Mouse (Mus musculus) neural tube, embryonic 14.5 days (tissue): ENCODE results near the gene Kdm5b. TPM values are rescaled to one million over a fixed set of nuclear protein-coding genes. Genes with fewer than 3 reads are reported as not detected.

Experiments
- ATAC-seq: fragments of 200-750 bp; cut with Nextera tagmentation; 2 replicates; pipeline ENCODE4 v1.8.0; 2017; ENCODE audit warnings: low read depth, mild to moderate bottlenecking, moderate TSS enrichment, moderate library complexity
- H3K27ac ChIP-seq: fragments of 300-500 bp; sonication (generic); 2 replicates; pipeline ENCODE4 v1.5.1; 2014; ENCODE audit warnings: low read depth, mild to moderate bottlenecking, control low read depth, low read length, moderate library complexity, mixed read lengths
- H3K27me3 ChIP-seq: fragments of 300-500 bp; sonication (generic); 2 replicates; pipeline ENCODE4 v1.6.1; 2014; ENCODE audit warnings: low read length; ENCODE audit not compliant: control insufficient read depth, insufficient read depth
- H3K36me3 ChIP-seq: fragments of 300-500 bp; sonication (generic); 2 replicates; pipeline ENCODE4 v1.6.1; 2014; ENCODE audit warnings: low read length, mixed read lengths; ENCODE audit not compliant: control insufficient read depth, insufficient read depth
- H3K4me1 ChIP-seq: fragments of 300-500 bp; sonication (generic); 2 replicates; pipeline ENCODE4 v1.6.1; 2014; ENCODE audit warnings: low read length; ENCODE audit not compliant: control insufficient read depth, insufficient read depth
- H3K4me2 ChIP-seq: fragments of 300-500 bp; sonication (generic); 2 replicates; pipeline ENCODE4 v1.6.1; 2014; ENCODE audit warnings: mild to moderate bottlenecking, low read depth, low read length, control low read depth
- H3K4me3 ChIP-seq: fragments of 300-500 bp; sonication (generic); 2 replicates; pipeline ENCODE4 v1.5.1; 2014; ENCODE audit warnings: low read depth, low read length, control low read depth, mixed read lengths
- H3K9ac ChIP-seq: fragments of 300-500 bp; sonication (generic); replicated peaks from 2 replicates; pipeline ENCODE4 v1.6.1; 2014; ENCODE audit warnings: low read depth, mild to moderate bottlenecking, control low read depth, low read length, mixed read lengths
- H3K9me3 ChIP-seq: fragments of 300-500 bp; sonication (generic); 2 replicates; pipeline ENCODE4 v1.6.1; 2016; ENCODE audit warnings: low read length; ENCODE audit not compliant: control insufficient read depth
- WGBS: fragments of 180-500 bp; shearing (Covaris S2); extraction: QIAGEN DNeasy Blood & Tissue Kit; methylation state at CpG from one replicate; pipeline ENCODE4 v1.1.7; 2014; 5-methylcytosine and 5-hydroxymethylcytosine counted together
- polyA plus RNA-seq: library from polyadenylated mRNA; unstranded; fragments of >200 nt; fragmentation: Nextera tagmentation; extraction: Ambion mirVana; gene quantifications from 2 replicates; pipeline ENCODE4 v1.2.1, GENCODE M21; 2014

The Kdm5b gene
- polyA plus RNA-seq, 1 experiment from 2014 or later, result 89.9 TPM

- H3K4me2 ChIP-seq, result no peak overlapping the region
- no peaks in the 10 kb centered on the region for H3K9me3 ChIP-seq
- no peaks in the 10 kb centered on the region for H3K4me1 ChIP-seq
- no peak overlapping the region for H3K9ac ChIP-seq
- 87% methylated on average over 2 of the region's 2 CpGs for WGBS
- H3K27me3 ChIP-seq, result no peaks in the 10 kb centered on the region
- peaks cover 61% of the 10 kb centered on the region for H3K36me3 ChIP-seq
- no peak overlapping the region for H3K27ac ChIP-seq
- no peak for ATAC-seq
- no peak overlapping the region for H3K4me3 ChIP-seq
Measured at GRCm38 (mm10) chr1:134614988-134615387, 55.0 kb downstream of the Kdm5b start.

GRCm38 (mm10) chr1:134617656-134618055, 57.7 kb downstream of the Kdm5b start:
- no peak for ATAC-seq
- WGBS, result 89% methylated on average over 9 of the region's 9 CpGs

GRCm38 (mm10) chr1:134625325-134625724, 65.4 kb downstream of the Kdm5b start:
- 97% methylated on average over 4 of the region's 4 CpGs for WGBS
- Histone ChIP-seq H3K36me3 (peaks cover 87% of the 10 kb centered on the region), H3K9ac (no peak overlapping the region), H3K4me1 (no peaks in the 10 kb centered on the region), H3K9me3 (no peaks in the 10 kb centered on the region), H3K27ac (no peak overlapping the region), H3K4me2 (no peak overlapping the region), H3K4me3 (no peak overlapping the region), H3K27me3 (no peaks in the 10 kb centered on the region)
- ATAC-seq, result no peak

More at GRCm38 (mm10) chr1:134617656-134618055, 57.7 kb downstream of the Kdm5b start:
- Histone ChIP-seq H3K9ac (no peak overlapping the region), H3K4me2 (no peak overlapping the region), H3K4me3 (no peak overlapping the region), H3K27ac (no peak overlapping the region), H3K36me3 (peaks cover 79% of the 10 kb centered on the region), H3K4me1 (no peaks in the 10 kb centered on the region), H3K9me3 (no peaks in the 10 kb centered on the region), H3K27me3 (no peaks in the 10 kb centered on the region)

GRCm38 (mm10) chr1:134629455-134629854, 69.5 kb downstream of the Kdm5b start:
- no peak overlapping the region for H3K4me3 ChIP-seq
- peaks cover 88% of the 10 kb centered on the region for H3K36me3 ChIP-seq
- H3K9me3 ChIP-seq, result no peaks in the 10 kb centered on the region
- H3K4me2 ChIP-seq, result no peak overlapping the region
- no peaks in the 10 kb centered on the region for H3K4me1 ChIP-seq
- H3K9ac ChIP-seq, result no peak overlapping the region
- H3K27me3 ChIP-seq, result no peaks in the 10 kb centered on the region
- H3K27ac ChIP-seq, result no peak overlapping the region
- no peak for ATAC-seq
- 93% methylated on average over 10 of the region's 10 CpGs for WGBS

- Histone ChIP-seq H3K4me2 (no peak overlapping the region), H3K36me3 (peaks cover 40% of the 10 kb centered on the region), H3K4me1 (no peaks in the 10 kb centered on the region), H3K4me3 (no peak overlapping the region), H3K9me3 (no peaks in the 10 kb centered on the region), H3K27ac (no peak overlapping the region), H3K9ac (no peak overlapping the region), H3K27me3 (no peaks in the 10 kb centered on the region)
- 83% methylated on average over 7 of the region's 7 CpGs for WGBS
- no peak for ATAC-seq
Measured at GRCm38 (mm10) chr1:134634296-134634695, 74.3 kb downstream of the Kdm5b start.

- Histone ChIP-seq H3K27me3 (no peaks in the 10 kb centered on the region), H3K9ac (no peak overlapping the region), H3K36me3 (peaks cover 21% of the 10 kb centered on the region), H3K27ac (no peak overlapping the region), H3K9me3 (no peaks in the 10 kb centered on the region), H3K4me2 (no peak overlapping the region), H3K4me1 (no peaks in the 10 kb centered on the region), H3K4me3 (no peak overlapping the region)
- peak; percentile 31 for ATAC-seq
- WGBS, result 74% methylated on average over 3 of the region's 3 CpGs
Measured at GRCm38 (mm10) chr1:134636245-134636644, 76.3 kb downstream of the Kdm5b start.

GRCm38 (mm10) chr1:134636684-134637083, 76.7 kb downstream of the Kdm5b start:
- ATAC-seq, result 0 out of 2 replicates have a peak, but pooled peaks have one; percentile 10
- Histone ChIP-seq H3K9me3 (no peaks in the 10 kb centered on the region), H3K27me3 (no peaks in the 10 kb centered on the region), H3K4me3 (no peak overlapping the region), H3K4me2 (no peak overlapping the region), H3K9ac (no peak overlapping the region), H3K36me3 (peaks cover 17% of the 10 kb centered on the region), H3K4me1 (no peaks in the 10 kb centered on the region), H3K27ac (no peak overlapping the region)
- 7% methylated on average over 3 of the region's 3 CpGs for WGBS

GRCm38 (mm10) chr1:134638041-134638440, 78.1 kb downstream of the Kdm5b start:
- Histone ChIP-seq H3K9me3 (no peaks in the 10 kb centered on the region), H3K4me3 (no peak overlapping the region), H3K9ac (no peak overlapping the region), H3K27me3 (no peaks in the 10 kb centered on the region), H3K36me3 (peaks cover 7% of the 10 kb centered on the region), H3K4me1 (no peaks in the 10 kb centered on the region), H3K4me2 (no peak overlapping the region), H3K27ac (no peak overlapping the region)
- WGBS, result 38% methylated on average over 3 of the region's 3 CpGs
- no peak for ATAC-seq

GRCm38 (mm10) chr1:134638522-134638921, 78.6 kb downstream of the Kdm5b start:
- 40% methylated on average over 7 of the region's 7 CpGs for WGBS
- ATAC-seq, result no peak

More at GRCm38 (mm10) chr1:134638522-134638921, 78.6 kb downstream of the Kdm5b start:
- H3K9me3 ChIP-seq, result no peaks in the 10 kb centered on the region
- H3K4me2 ChIP-seq, result no peak overlapping the region
- no peak overlapping the region for H3K4me3 ChIP-seq
- H3K9ac ChIP-seq, result no peak overlapping the region
- no peaks in the 10 kb centered on the region for H3K27me3 ChIP-seq
- no peaks in the 10 kb centered on the region for H3K4me1 ChIP-seq
- H3K27ac ChIP-seq, result no peak overlapping the region
- H3K36me3 ChIP-seq, result peaks cover 3% of the 10 kb centered on the region
